Mouse (Mus musculus): ENCODE data around the gene Armc9.

Armc9 gene

GRCm38 (mm10) chr1:86311467-86312005 is 157.0 kb downstream of the Armc9 start:
- DNase-seq (ENCODE audit: low read depth, low spot score): no peak

GRCm38 (mm10) chr1:86312269-86312668 is 157.7 kb downstream of the Armc9 start:
- DNase-seq (ENCODE audit: low read depth, low spot score): no peak

- no peak for DNase-seq (ENCODE audit: low read depth, low spot score)
These were observed 158.7 kb downstream of the Armc9 start for GRCm38 (mm10) chr1:86313096-86313771.

DNA sequence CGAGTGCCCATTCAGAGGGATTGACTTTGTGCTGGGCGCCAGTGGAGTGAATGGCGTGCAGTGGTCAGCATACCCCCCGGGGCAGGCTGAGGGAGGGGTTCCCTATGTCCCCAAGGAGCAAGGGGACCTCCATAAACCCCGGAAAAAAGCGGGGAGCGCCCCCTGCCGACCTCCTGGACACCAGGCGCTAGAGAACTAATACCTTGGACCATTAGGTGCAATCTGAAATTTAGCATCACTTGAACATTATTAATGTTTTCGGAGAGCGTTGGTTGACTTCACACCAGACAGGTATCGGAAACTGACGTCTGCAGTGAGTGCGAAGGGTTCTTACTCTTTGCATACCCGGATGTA is 159.2 kb downstream of the Armc9 start:
- DNase-seq (ENCODE audit: low read depth, low spot score): no peak

DNA sequence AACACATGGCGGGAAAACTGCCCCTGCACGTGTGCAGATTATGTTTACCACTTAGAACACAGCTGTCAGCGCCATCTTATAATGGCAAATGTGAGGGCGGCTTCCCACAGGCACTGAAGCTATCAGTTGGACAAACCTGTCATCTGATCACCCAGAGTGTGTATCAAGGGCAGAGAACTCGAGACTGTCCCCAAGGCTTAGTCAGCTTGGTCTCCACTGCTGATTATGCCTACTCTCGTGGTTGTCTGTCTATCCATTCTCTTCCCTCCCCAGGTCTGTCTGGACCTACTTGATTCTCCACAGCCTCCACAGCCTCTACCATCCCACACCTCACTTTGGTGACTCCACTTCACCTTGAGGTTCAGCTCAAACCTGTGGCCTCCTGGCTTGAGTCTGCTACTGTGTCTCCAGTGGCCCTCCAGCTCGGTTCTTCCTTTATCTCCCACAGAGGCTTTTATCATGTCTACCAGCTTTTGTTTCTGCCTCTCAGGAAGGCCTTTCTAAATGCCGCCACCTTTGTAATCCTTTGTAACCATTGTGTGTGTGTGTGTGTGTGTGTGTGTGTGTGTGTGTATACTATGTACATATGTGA is 166.3 kb downstream of the Armc9 start:
- DNase-seq (ENCODE audit: low read depth, low spot score): no peak
